Mouse (Mus musculus): ENCODE data around the gene Cdv3. TPM values are rescaled to one million over a fixed set of nuclear protein-coding genes. Genes with fewer than 3 reads are reported as not detected.
A peak's percentile ranks its signal among the peaks of the same experiment; 100 is the strongest.

Cdv3 gene
- total and polyA plus RNA-seq, 2 experiments from 2014 or later: 89.1 to 126 TPM

- no peak for TF ChIP-seq CTCF (IDR thresholded peaks at IDR 0.05; ENCODE audit: low read depth)
- Histone ChIP-seq H3K9me3 (ENCODE audit: low read length) (no peaks in the 10 kb centered on the region), H3K27me3 (ENCODE audit: insufficient read depth, low read length) (no peaks in the 10 kb centered on the region), H3K4me1 (ENCODE audit: insufficient read depth) (peaks cover 6% of the 10 kb centered on the region; the same call in 1 of the 2 replicates), H3K4me2 (ENCODE audit: low read depth) (no peak overlapping the region), H3K4me3 (ENCODE audit: low read depth, low read length) (no peak overlapping the region), H3K27ac (ENCODE audit: low read depth, low read length) (no peak overlapping the region), H3K9ac (no peak overlapping the region), H3K36me3 (ENCODE audit: insufficient read depth) (no peaks in the 10 kb centered on the region)
- ATAC-seq (no peak), DNase-seq (no peak)
- 35% methylated on average over 4 of the region's 4 CpGs for WGBS
These were observed 4.3 kb upstream of the Cdv3 start for GRCm38 (mm10) chr9:103369951-103370350.

DNA sequence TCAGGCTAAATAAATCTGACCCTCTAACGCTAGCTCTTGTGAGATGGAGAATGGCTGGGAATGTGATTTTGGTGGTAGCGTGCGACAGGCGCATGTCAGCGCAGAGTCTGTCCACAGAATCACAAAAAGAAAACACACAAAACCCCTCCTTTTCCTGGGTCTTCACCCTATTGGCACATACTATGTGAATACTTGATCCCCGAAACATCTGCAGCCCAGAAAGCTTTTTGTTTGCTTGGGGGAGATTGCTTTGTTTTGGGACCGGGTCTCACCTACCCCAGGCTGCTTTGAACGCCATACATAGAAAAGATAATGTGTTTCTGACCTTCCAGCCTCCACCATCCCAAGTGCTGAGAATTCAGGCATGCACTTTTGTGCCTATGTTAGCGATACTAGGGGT lies 716 bp upstream of the Cdv3 start:
- peak overlapping the region; percentile 35; the same call in 1 of the 2 replicates for H3K9ac ChIP-seq
- H3K27ac ChIP-seq (ENCODE audit: low read depth, low read length): peak overlapping the region; percentile 77
- peak overlapping the region; percentile 57 for H3K4me2 ChIP-seq (ENCODE audit: low read depth)
- 57% methylated on average over 9 of the region's 9 CpGs for WGBS
- no peaks in the 10 kb centered on the region for H3K9me3 ChIP-seq (ENCODE audit: low read length)
- ATAC-seq (no peak), DNase-seq (no peak)
- H3K4me3 ChIP-seq (ENCODE audit: low read depth, low read length): peak overlapping the region; percentile 81
- H3K36me3 ChIP-seq (ENCODE audit: insufficient read depth): no peaks in the 10 kb centered on the region
- no peak for TF ChIP-seq CTCF (IDR thresholded peaks at IDR 0.05; ENCODE audit: low read depth)
- no peaks in the 10 kb centered on the region for H3K27me3 ChIP-seq (ENCODE audit: insufficient read depth, low read length)
- H3K4me1 ChIP-seq (ENCODE audit: insufficient read depth): peaks cover 14% of the 10 kb centered on the region

- peak; percentile 56 for DNase-seq
- H3K9me3 ChIP-seq (ENCODE audit: low read length): no peaks in the 10 kb centered on the region
- peaks cover 14% of the 10 kb centered on the region for H3K4me1 ChIP-seq (ENCODE audit: insufficient read depth)
- no peak for TF ChIP-seq CTCF (IDR thresholded peaks at IDR 0.05; ENCODE audit: low read depth)
- H3K27me3 ChIP-seq (ENCODE audit: insufficient read depth, low read length): no peaks in the 10 kb centered on the region
- no peaks in the 10 kb centered on the region for H3K36me3 ChIP-seq (ENCODE audit: insufficient read depth)
- peak overlapping the region; percentile 81 for H3K4me3 ChIP-seq (ENCODE audit: low read depth, low read length)
- ATAC-seq: peak; percentile 7
- peak overlapping the region; percentile 88 for H3K27ac ChIP-seq (ENCODE audit: low read depth, low read length)
- WGBS: 7% methylated on average over 72 of the region's 94 CpGs
- peak overlapping the region; percentile 86 for H3K9ac ChIP-seq
- peak overlapping the region; percentile 92 for H3K4me2 ChIP-seq (ENCODE audit: low read depth)
These were observed 895 bp downstream of the Cdv3 start for GRCm38 (mm10) chr9:103364601-103365289.

GRCm38 (mm10) chr9:103363730-103364417 lies 1.8 kb downstream of the Cdv3 start:
- peak overlapping the region; percentile 81 for H3K4me3 ChIP-seq (ENCODE audit: low read depth, low read length)
- H3K4me1 ChIP-seq (ENCODE audit: insufficient read depth): peaks cover 14% of the 10 kb centered on the region
- no peak overlapping the region for H3K27ac ChIP-seq (ENCODE audit: low read depth, low read length)
- H3K9ac ChIP-seq: peak overlapping the region; percentile 86
- H3K4me2 ChIP-seq (ENCODE audit: low read depth): peak overlapping the region; percentile 92
- no peaks in the 10 kb centered on the region for H3K9me3 ChIP-seq (ENCODE audit: low read length)
- no peaks in the 10 kb centered on the region; the same call in 1 of the 2 replicates for H3K36me3 ChIP-seq (ENCODE audit: insufficient read depth)
- no peak for ATAC-seq
- 2% methylated on average over 21 of the region's 21 CpGs for WGBS
- H3K27me3 ChIP-seq (ENCODE audit: insufficient read depth, low read length): no peaks in the 10 kb centered on the region
- 0 out of 2 replicates have a peak, but pooled peaks have one; percentile 8 for TF ChIP-seq CTCF (IDR thresholded peaks at IDR 0.05; ENCODE audit: low read depth)
- DNase-seq: peak; percentile 17

DNA sequence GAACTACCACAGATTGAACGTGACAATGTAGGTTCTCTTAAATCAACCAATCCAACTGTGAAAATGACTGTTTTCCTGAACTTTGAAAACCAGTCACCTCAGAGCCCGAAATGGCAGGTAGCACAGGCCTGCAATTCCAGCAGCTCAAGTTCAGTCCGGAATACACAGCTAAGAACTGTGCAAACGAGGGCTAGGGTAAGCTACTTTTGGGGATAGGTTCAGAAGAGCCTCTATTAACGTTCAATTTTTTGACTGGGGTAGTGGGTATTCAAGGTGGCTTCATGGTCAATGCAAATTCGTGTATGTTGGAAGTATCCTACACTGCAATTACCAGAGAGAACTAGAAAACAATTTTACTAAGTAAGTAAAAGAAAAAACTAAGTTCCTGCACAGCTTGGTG lies 2.6 kb downstream of the Cdv3 start:
- Histone ChIP-seq H3K36me3 (ENCODE audit: insufficient read depth) (peaks cover 6% of the 10 kb centered on the region; the same call in 1 of the 2 replicates), H3K9me3 (ENCODE audit: low read length) (no peaks in the 10 kb centered on the region), H3K4me1 (ENCODE audit: insufficient read depth) (peaks cover 14% of the 10 kb centered on the region), H3K27me3 (ENCODE audit: insufficient read depth, low read length) (no peaks in the 10 kb centered on the region), H3K27ac (ENCODE audit: low read depth, low read length) (no peak overlapping the region), H3K4me3 (ENCODE audit: low read depth, low read length) (0 out of 2 replicates have a peak overlapping the region, but pooled peaks have one; percentile 2), H3K4me2 (ENCODE audit: low read depth) (peak overlapping the region; percentile 92), H3K9ac (no peak overlapping the region)
- TF ChIP-seq CTCF (IDR thresholded peaks at IDR 0.05; ENCODE audit: low read depth): no peak
- DNase-seq: no peak
- ATAC-seq: no peak
- 60% methylated on average over 6 of the region's 6 CpGs for WGBS

- 76% methylated on average over 2 of the region's 2 CpGs for WGBS
- H3K4me2 ChIP-seq (ENCODE audit: low read depth): no peak overlapping the region
- H3K9ac ChIP-seq: no peak overlapping the region
- H3K27ac ChIP-seq (ENCODE audit: low read depth, low read length): no peak overlapping the region
- peaks cover 25% of the 10 kb centered on the region; the same call in 1 of the 2 replicates for H3K36me3 ChIP-seq (ENCODE audit: insufficient read depth)
- peaks cover 8% of the 10 kb centered on the region for H3K4me1 ChIP-seq (ENCODE audit: insufficient read depth)
- DNase-seq: no peak
- H3K4me3 ChIP-seq (ENCODE audit: low read depth, low read length): no peak overlapping the region
- no peak for TF ChIP-seq CTCF (IDR thresholded peaks at IDR 0.05; ENCODE audit: low read depth)
- ATAC-seq: no peak
- no peaks in the 10 kb centered on the region for H3K9me3 ChIP-seq (ENCODE audit: low read length)
- H3K27me3 ChIP-seq (ENCODE audit: insufficient read depth, low read length): no peaks in the 10 kb centered on the region
These were observed 5.0 kb downstream of the Cdv3 start for GRCm38 (mm10) chr9:103360642-103361041.

GRCm38 (mm10) chr9:103358545-103358944 lies 7.1 kb downstream of the Cdv3 start:
- no peak for DNase-seq
- H3K4me3 ChIP-seq (ENCODE audit: low read depth, low read length): no peak overlapping the region
- no peak overlapping the region for H3K4me2 ChIP-seq (ENCODE audit: low read depth)
- no peak overlapping the region for H3K9ac ChIP-seq
- H3K4me1 ChIP-seq (ENCODE audit: insufficient read depth): peaks cover 6% of the 10 kb centered on the region
- peaks cover 25% of the 10 kb centered on the region; the same call in 1 of the 2 replicates for H3K36me3 ChIP-seq (ENCODE audit: insufficient read depth)
- no peak overlapping the region for H3K27ac ChIP-seq (ENCODE audit: low read depth, low read length)
- ATAC-seq: no peak
- no peaks in the 10 kb centered on the region for H3K27me3 ChIP-seq (ENCODE audit: insufficient read depth, low read length)
- WGBS: 81% methylated on average over 4 of the region's 4 CpGs
- H3K9me3 ChIP-seq (ENCODE audit: low read length): no peaks in the 10 kb centered on the region
- no peak for TF ChIP-seq CTCF (IDR thresholded peaks at IDR 0.05; ENCODE audit: low read depth)

Data from forebrain, postnatal 0 days (tissue).